Mouse (Mus musculus) ES-CJ7 (cell line): ENCODE results near the gene Tmem39a.

Experiments
- DNase-seq: peaks from one replicate; pipeline ENCODE4 v3.0.0; 2011; ENCODE audit warnings: low read depth, low spot score

Tmem39a gene

GRCm38 (mm10) chr16:38632147-38632546 lies 73.6 kb downstream of the Tmem39a start:
- peak; percentile 44 for DNase-seq

GRCm38 (mm10) chr16:38635833-38636390 lies 77.4 kb downstream of the Tmem39a start:
- no peak for DNase-seq

- peak; percentile 45 for DNase-seq
These were observed 78.2 kb downstream of the Tmem39a start for GRCm38 (mm10) chr16:38636682-38637081.

- DNase-seq, result no peak
These were observed 78.6 kb downstream of the Tmem39a start for GRCm38 (mm10) chr16:38637085-38637484.
